In the genomic region with DNA sequence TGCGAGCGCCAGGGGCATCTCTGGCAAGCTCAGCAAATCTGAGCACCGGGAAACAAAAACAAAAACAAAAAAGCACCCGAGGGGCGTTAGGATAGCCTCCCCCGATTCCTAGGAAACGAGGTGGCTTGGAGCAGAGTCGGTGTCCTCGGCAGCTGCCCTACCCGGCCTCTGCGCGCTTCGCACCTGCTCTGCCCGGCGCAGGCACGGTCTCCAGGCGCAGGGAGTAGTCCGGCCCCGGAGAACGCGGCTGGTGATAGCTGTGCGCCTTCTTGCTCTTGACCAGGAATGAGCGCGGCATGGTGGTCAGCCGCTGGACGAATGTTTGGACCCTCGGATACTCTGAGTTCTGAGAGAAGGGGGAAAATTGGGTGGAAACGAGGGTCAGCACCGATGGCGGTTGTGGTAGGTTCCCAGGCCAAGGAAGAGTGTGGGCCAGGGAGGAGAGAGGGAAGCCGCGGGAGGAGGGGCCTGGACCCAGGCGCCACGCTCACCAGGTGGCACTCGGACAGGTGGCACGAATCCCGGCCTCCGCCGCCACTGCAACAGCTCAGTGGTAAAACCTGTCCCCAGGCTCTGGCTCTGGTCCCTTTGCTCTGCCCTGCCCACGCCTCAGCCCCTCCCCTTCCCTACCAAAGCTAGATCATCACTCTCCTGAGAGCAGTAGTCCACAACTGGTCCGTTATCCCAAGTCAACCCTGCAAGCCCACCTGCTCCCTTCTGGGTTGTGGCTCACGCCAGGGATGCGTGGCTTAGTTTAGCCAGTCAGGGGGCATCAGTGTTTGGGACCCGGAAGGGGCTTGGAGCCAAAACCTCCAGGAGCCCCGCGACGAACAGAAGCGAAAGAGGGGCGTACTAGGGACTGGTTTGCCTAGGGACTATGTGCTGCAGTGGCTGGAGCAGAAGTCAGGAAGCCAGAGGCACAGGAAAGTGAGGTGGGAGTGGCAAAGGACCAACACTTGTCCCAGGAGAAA, we compare ENCODE assay signal across 9 mouse cellular contexts. TPM values are rescaled to one million over a fixed set of nuclear protein-coding genes. Genes with fewer than 3 reads are reported as not detected.
A peak's percentile ranks its signal among the peaks of the same experiment; 100 is the strongest.
DNase-seq lines count a peak whose midpoint lies in the region; ATAC-seq and TF ChIP-seq lines count a peak whose summit lies in the region.
"Had no signal": no experiment of that assay in that cellular context is flagged by ENCODE, and none has a peak within 500 bp of the region (broad histone marks: within the 10 kb centered on the region; RNA-seq: fewer than 3 reads in every experiment).

No protein-coding gene starts in this region.

- peak; percentile 16 for DNase-seq in kidney, adult 18-20 months
- DNase-seq in kidney, adult 2 months: no peak
- peak; percentile 54 for DNase-seq in ZHBTc4 (ENCODE audit: low read depth, low spot score)
- DNase-seq in large intestine, adult 2 months (ENCODE audit: low read depth, low spot score): peak; percentile 29
- DNase-seq in thymus, postnatal 4 days: peak; percentile 70
- DNase-seq in ovary, postnatal 14 days (ENCODE audit: low spot score): no peak

- no peak for TF ChIP-seq CTCF in kidney, adult 2 months (conservative IDR thresholded peaks at IDR 0.05; ENCODE audit: insufficient read depth, insufficient read length, low read depth, low read length)

- WGBS in kidney, adult 2 months: 2% methylated on average over 49 of the region's 49 CpGs
- WGBS in heart, embryonic 13.5 days: 2% methylated on average over 49 of the region's 49 CpGs
- WGBS in large intestine, adult 2 months: 2% methylated on average over 49 of the region's 49 CpGs
- WGBS in midbrain, embryonic 12.5 days: 1% methylated on average over 49 of the region's 49 CpGs

- no peak for ATAC-seq in heart, embryonic 13.5 days (ENCODE audit: extremely low read depth, insufficient number of reproducible peaks, low FRiP score, low TSS enrichment)
- no peak for ATAC-seq in midbrain, embryonic 12.5 days (ENCODE audit: low FRiP score, low read depth)
- ATAC-seq: Patski had no signal

- H3K4me1 ChIP-seq in kidney, adult 2 months (ENCODE audit: control insufficient read depth, insufficient read depth, low read length): peaks cover 9% of the 10 kb centered on the region; the same call in 1 of the 2 replicates
- H3K4me1 ChIP-seq in heart, embryonic 13.5 days: peaks cover 65% of the 10 kb centered on the region
- peaks cover 45% of the 10 kb centered on the region for H3K4me1 ChIP-seq in midbrain, embryonic 12.5 days

- peaks cover 9% of the 10 kb centered on the region for H3K27me3 ChIP-seq in kidney, adult 2 months (replicated peaks; ENCODE audit: control insufficient read depth, insufficient read depth, low read length)
- H3K27me3 ChIP-seq in heart, embryonic 13.5 days (replicated peaks): peaks cover 100% of the 10 kb centered on the region
- peaks cover 99% of the 10 kb centered on the region for H3K27me3 ChIP-seq in midbrain, embryonic 12.5 days

- peak overlapping the region; percentile 81 for H3K4me2 ChIP-seq in heart, embryonic 13.5 days
- peak overlapping the region; percentile 32 for H3K4me2 ChIP-seq in midbrain, embryonic 12.5 days (replicated peaks)

- no peaks in the 10 kb centered on the region for H3K9me3 ChIP-seq in heart, embryonic 13.5 days
- H3K9me3 ChIP-seq in midbrain, embryonic 12.5 days: no peaks in the 10 kb centered on the region

- no peak overlapping the region for H3K27ac ChIP-seq in kidney, adult 2 months (ENCODE audit: insufficient read depth, low read depth, low read length)
- H3K27ac ChIP-seq in heart, embryonic 13.5 days (replicated peaks): no peak overlapping the region
- H3K27ac ChIP-seq in midbrain, embryonic 12.5 days (replicated peaks): no peak overlapping the region

- H3K4me3 ChIP-seq in kidney, adult 2 months (ENCODE audit: insufficient read depth, low read depth, low read length): no peak overlapping the region
- H3K4me3 ChIP-seq in heart, embryonic 13.5 days: peak overlapping the region; percentile 52
- H3K4me3 ChIP-seq in midbrain, embryonic 12.5 days: peak overlapping the region; percentile 13; the same call in 1 of the 2 replicates

- no peak for TF ChIP-seq POLR2A in kidney, adult 2 months (IDR thresholded peaks at IDR 0.05; ENCODE audit: low read depth, low read length)

- no peaks in the 10 kb centered on the region for H3K36me3 ChIP-seq in kidney, adult 2 months (ENCODE audit: control insufficient read depth, insufficient read depth, low read length)
- H3K36me3 ChIP-seq in heart, embryonic 13.5 days: no peaks in the 10 kb centered on the region
- H3K36me3 ChIP-seq in midbrain, embryonic 12.5 days: no peaks in the 10 kb centered on the region

- peak overlapping the region; percentile 61; the same call in 1 of the 2 replicates for H3K9ac ChIP-seq in heart, embryonic 13.5 days
- H3K9ac ChIP-seq in midbrain, embryonic 12.5 days (replicated peaks): no peak overlapping the region

RNA-seq across cellular contexts. Expression of a gene that starts 2.0 kb away (rescaled TPM):
- polyA plus RNA-seq in kidney, adult 2 months (2012; rRNA removed): 0.19 and 0.53 TPM in 2 replicates
- polyA plus RNA-seq in heart, embryonic 13.5 days (2015; fragmentation: Nextera tagmentation; extraction: Ambion mirVana): not detected in 2 replicates
- polyA plus RNA-seq in large intestine, adult 2 months (2012; rRNA removed): 6.1 and 7.2 TPM in 2 replicates
- polyA plus RNA-seq in midbrain, embryonic 12.5 days (2016; fragmentation: Nextera tagmentation; extraction: Ambion mirVana): 0.08 TPM in 1 of 2 replicates, not detected in the other

Comparison
In these comparisons a context has a peak if more than half of its experiments do, and no peak if none do; other contexts are left out.
1. DNase-seq: peak in kidney, adult 18-20 months (single experiment), ZHBTc4 (single experiment), large intestine, adult 2 months (single experiment) and thymus, postnatal 4 days (single experiment); none in kidney, adult 2 months (single experiment) and ovary, postnatal 14 days (single experiment).